Mouse (Mus musculus) MEL (cell line): ENCODE measurements around the gene Tm4sf1. TPM values are rescaled to one million over a fixed set of nuclear protein-coding genes. Genes with fewer than 3 reads are reported as not detected.

Experiments
- DNase-seq: peaks from one replicate; pipeline ENCODE4 v3.0.0; 2011; ENCODE audit warnings: low read depth, low spot score
- H3K27ac ChIP-seq: 2 replicates; pipeline ENCODE4 v1.5.1; 2012; ENCODE audit warnings: low read depth, mild to moderate bottlenecking, control low read depth, low read length, moderate library complexity; ENCODE audit not compliant: control insufficient read depth
- H3K27me3 ChIP-seq, 2 experiments: fragments of 150-350 bp in 1 of 2; sonication (generic) in 1 of 2; 2 replicates each; pipeline ENCODE4 v1.6.1; 2012; ENCODE audit warnings: low read length in 2 of 2, mild to moderate bottlenecking in 2 of 2, improper control_type of control experiment in 1 of 2, moderate library complexity in 1 of 2; ENCODE audit not compliant: insufficient read depth in 2 of 2, control insufficient read depth in 1 of 2
- H3K36me3 ChIP-seq, 2 experiments: 2 replicates each; pipeline ENCODE4 v1.6.1; 2012 to 2014; ENCODE audit warnings: low read length in 2 of 2, improper control_type of control experiment in 1 of 2, inconsistent platforms in 1 of 2, mild to moderate bottlenecking in 1 of 2; ENCODE audit not compliant: insufficient read depth in 2 of 2, control insufficient read depth in 1 of 2
- H3K4me1 ChIP-seq, 2 experiments: fragments of 150-350 bp in 1 of 2; sonication (generic) in 1 of 2; 2 replicates each; pipeline ENCODE4 v1.6.1; 2012; ENCODE audit warnings: low read length in 2 of 2, improper control_type of control experiment in 1 of 2, mild to moderate bottlenecking in 1 of 2; ENCODE audit not compliant: insufficient read depth in 2 of 2, control insufficient read depth in 1 of 2
- H3K4me3 ChIP-seq, 2 experiments: fragments of 150-350 bp in 1 of 2; sonication (generic) in 1 of 2; 2 replicates each; pipeline ENCODE4 v1.5.1; 2012; ENCODE audit warnings: low read depth in 2 of 2, low read length in 2 of 2, mild to moderate bottlenecking in 2 of 2, moderate library complexity in 2 of 2, control low read depth in 1 of 2, improper control_type of control experiment in 1 of 2; ENCODE audit not compliant: control insufficient read depth in 1 of 2, insufficient read depth in 1 of 2
- H3K79me2 ChIP-seq: 2 replicates; pipeline ENCODE4 v1.6.1; 2012; ENCODE audit warnings: mild to moderate bottlenecking, low read length, moderate library complexity; ENCODE audit not compliant: control insufficient read depth, poor library complexity, insufficient read depth
- H3K9ac ChIP-seq: 2 replicates; pipeline ENCODE4 v1.6.1; 2012; ENCODE audit warnings: low read depth, mild to moderate bottlenecking, control low read depth, low read length, moderate library complexity; ENCODE audit not compliant: control insufficient read depth, poor library complexity, severe bottlenecking
- H3K9me3 ChIP-seq: fragments of 150-350 bp; sonication (generic); replicated peaks from 2 replicates; pipeline ENCODE4 v1.6.1; 2012; ENCODE audit warnings: mild to moderate bottlenecking, low read length, improper control_type of control experiment, moderate library complexity; ENCODE audit not compliant: insufficient read depth
- CHD1 ChIP-seq: IDR thresholded peaks from 2 replicates; pipeline ENCODE4 v1.6.1; 2012; ENCODE audit warnings: low read depth, mild to moderate bottlenecking, inconsistent platforms, low read length, improper control_type of control experiment
- E2F4 ChIP-seq: IDR thresholded peaks from 2 replicates; pipeline ENCODE4 v1.6.1; 2011; ENCODE audit warnings: low read depth, low read length, improper control_type of control experiment, borderline replicate concordance
- ETS1 ChIP-seq: IDR thresholded peaks from 2 replicates; pipeline ENCODE4 v1.6.1; 2012; ENCODE audit warnings: low read depth, mild to moderate bottlenecking, inconsistent platforms, low read length, improper control_type of control experiment, moderate library complexity
- GABPA ChIP-seq: IDR thresholded peaks from 2 replicates; pipeline ENCODE4 v1.6.1; 2012; ENCODE audit warnings: low read depth, mild to moderate bottlenecking, inconsistent platforms, low read length, improper control_type of control experiment, moderate library complexity
- GATA1 ChIP-seq: IDR thresholded peaks from 2 replicates; pipeline ENCODE4 v1.6.1; 2011; ENCODE audit warnings: low read depth, low read length, improper control_type of control experiment
- JUND ChIP-seq: IDR thresholded peaks from 2 replicates; pipeline ENCODE4 v1.6.1; 2011; ENCODE audit warnings: low read depth, mild to moderate bottlenecking, improper control_type of control experiment, low read length
- KAT2A ChIP-seq: conservative IDR thresholded peaks from 2 replicates; pipeline ENCODE4 v1.6.1; 2012; ENCODE audit warnings: low read depth, low read length, improper control_type of control experiment, inconsistent platforms
- MAFK ChIP-seq: IDR thresholded peaks from 2 replicates; pipeline ENCODE4 v1.6.1; 2011; ENCODE audit warnings: low read depth, mild to moderate bottlenecking, low read length, improper control_type of control experiment, borderline replicate concordance
- MAZ ChIP-seq: IDR thresholded peaks from 2 replicates; pipeline ENCODE4 v1.6.1; 2012; ENCODE audit warnings: low read depth, mild to moderate bottlenecking, inconsistent platforms, low read length, improper control_type of control experiment
- MEF2A ChIP-seq: IDR thresholded peaks from 2 replicates; pipeline ENCODE4 v1.6.1; 2014; ENCODE audit warnings: low read depth, mild to moderate bottlenecking, inconsistent platforms, low read length, improper control_type of control experiment; ENCODE audit not compliant: poor library complexity, insufficient replicate concordance, severe bottlenecking; ENCODE audit errors: extremely low read depth
- MYB ChIP-seq: IDR thresholded peaks from 2 replicates; pipeline ENCODE4 v1.6.1; 2011; ENCODE audit warnings: mild to moderate bottlenecking, low read depth, low read length, improper control_type of control experiment
- MYC ChIP-seq: IDR thresholded peaks from 2 replicates; pipeline ENCODE4 v1.6.1; 2011; ENCODE audit warnings: low read depth, mild to moderate bottlenecking, low read length, improper control_type of control experiment, moderate library complexity
- POLR2A ChIP-seq, 2 experiments: IDR thresholded peaks; 2 replicates each; pipeline ENCODE4 v1.6.1; 2011 to 2012; ENCODE audit warnings: low read length in 2 of 2, mild to moderate bottlenecking in 2 of 2, control low read depth in 1 of 2, improper control_type of control experiment in 1 of 2, low read depth in 1 of 2, moderate library complexity in 1 of 2; ENCODE audit not compliant: control insufficient read depth in 1 of 2, insufficient read depth in 1 of 2, poor library complexity in 1 of 2
- POLR2AphosphoS5 ChIP-seq: IDR thresholded peaks from 2 replicates; pipeline ENCODE4 v1.6.1; 2012; ENCODE audit warnings: low read depth, borderline replicate concordance, mild to moderate bottlenecking, inconsistent platforms, low read length, moderate library complexity, mixed read lengths
- RCOR1 ChIP-seq: IDR thresholded peaks from 2 replicates; pipeline ENCODE4 v1.6.1; 2012; ENCODE audit warnings: low read depth, mild to moderate bottlenecking, inconsistent platforms, low read length, improper control_type of control experiment
- SMC3 ChIP-seq: IDR thresholded peaks from 2 replicates; pipeline ENCODE4 v1.6.1; 2011; ENCODE audit warnings: low read depth, low read length, improper control_type of control experiment
- TBP ChIP-seq: IDR thresholded peaks from 2 replicates; pipeline ENCODE4 v1.8.0; 2011; ENCODE audit warnings: low read depth, low read length, improper control_type of control experiment
- USF1 ChIP-seq: IDR thresholded peaks from 2 replicates; pipeline ENCODE4 v1.6.1; 2014; ENCODE audit warnings: low read depth, mild to moderate bottlenecking, inconsistent platforms, low read length, improper control_type of control experiment, moderate library complexity
- USF2 ChIP-seq, 2 experiments: IDR thresholded peaks; 2 replicates each; pipeline ENCODE4 v1.6.1; 2011 to 2012; ENCODE audit warnings: improper control_type of control experiment in 2 of 2, low read length in 2 of 2, borderline replicate concordance in 1 of 2, inconsistent platforms in 1 of 2, low read depth in 1 of 2, mild to moderate bottlenecking in 1 of 2; ENCODE audit not compliant: insufficient read depth in 1 of 2
- ZC3H11A ChIP-seq: IDR thresholded peaks from 2 replicates; pipeline ENCODE4 v1.6.1; 2012; ENCODE audit warnings: low read depth, mild to moderate bottlenecking, inconsistent platforms, low read length, improper control_type of control experiment
- ZKSCAN1 ChIP-seq: IDR thresholded peaks from 2 replicates; pipeline ENCODE4 v1.6.1; 2012; ENCODE audit warnings: low read depth, mild to moderate bottlenecking, inconsistent platforms, low read length, improper control_type of control experiment, moderate library complexity
- ZNF384 ChIP-seq: IDR thresholded peaks from 2 replicates; pipeline ENCODE4 v1.6.1; 2012; ENCODE audit warnings: low read depth, mild to moderate bottlenecking, inconsistent platforms, low read length, improper control_type of control experiment
- polyA plus RNA-seq, 2 experiments: library from polyadenylated mRNA; stranded (reverse) in 1 of 2; unstranded in 1 of 2; fragments of >175 nt in 1 of 2; fragments of >200 nt in 1 of 2; gene quantifications; 2 replicates each; pipeline versions ENCODE4 v1.2.1 to v1.2.4; 2012; ENCODE audit warnings: low replicate concordance in 2 of 2, low read depth in 1 of 2; ENCODE audit not compliant: insufficient read length in 2 of 2, insufficient read depth in 1 of 2, missing spikeins in 1 of 2
- total RNA-seq: library from RNA; depleted of rRNA; stranded (reverse); fragments of 300-350 nt; gene quantifications from 2 replicates; pipeline ENCODE4 v1.2.3, GENCODE M21; 2012

Gene Tm4sf1
- total and polyA plus RNA-seq, 3 experiments, result not detected

- H3K4me3 ChIP-seq, result no peak overlapping the region
- H3K9ac ChIP-seq, result no peak overlapping the region
- H3K79me2 ChIP-seq, result no peaks in the 10 kb centered on the region
- TF ChIP-seq E2F4 (no peak), RCOR1 (no peak), ZC3H11A (no peak), SMC3 (no peak)
- no peaks in the 10 kb centered on the region for H3K9me3 ChIP-seq
- no peaks in the 10 kb centered on the region for H3K4me1 ChIP-seq
- H3K27me3 ChIP-seq, result no peaks in the 10 kb centered on the region
- no peak overlapping the region for H3K27ac ChIP-seq
- no peak for DNase-seq
- H3K36me3 ChIP-seq, result no peaks in the 10 kb centered on the region
Measured at GRCm38 (mm10) chr3:57276821-57277220, 25.0 kb downstream of the Tm4sf1 start.

- DNase-seq, result no peak
- Histone ChIP-seq H3K79me2 (no peaks in the 10 kb centered on the region), H3K4me1 (no peaks in the 10 kb centered on the region), H3K27me3 (no peaks in the 10 kb centered on the region), H3K36me3 (no peaks in the 10 kb centered on the region), H3K27ac (no peak overlapping the region), H3K9me3 (no peaks in the 10 kb centered on the region), H3K4me3 (no peak overlapping the region), H3K9ac (no peak overlapping the region)
- TF ChIP-seq ETS1 (no peak), TBP (no peak), MEF2A (no peak), MAZ (no peak), CHD1 (no peak), ZC3H11A (no peak), KAT2A (no peak), JUND (no peak), GABPA (no peak), GATA1 (no peak), POLR2AphosphoS5 (no peak), POLR2A (IDR thresholded peaks at IDR 0.05; ENCODE audit: control insufficient read depth in 1 of 2, insufficient read depth in 1 of 2, low read depth in 1 of 2, low read length in 2 of 2, poor library complexity in 1 of 2) (no peak), USF1 (no peak), MYC (no peak), MYB (no peak), USF2 (IDR thresholded peaks at IDR 0.05; ENCODE audit: borderline replicate concordance in 1 of 2, insufficient read depth in 1 of 2, low read depth in 1 of 2, low read length in 2 of 2) (no peak), MAFK (no peak), ZKSCAN1 (no peak), ZNF384 (no peak)
Measured at GRCm38 (mm10) chr3:57268994-57269393, 32.8 kb downstream of the Tm4sf1 start.
